Mouse (Mus musculus) heart, postnatal 36 days (tissue): ENCODE results near the gene Gm20388. TPM values are rescaled to one million over a fixed set of nuclear protein-coding genes. Genes with fewer than 3 reads are reported as not detected.
A peak's percentile ranks its signal among the peaks of the same experiment; 100 is the strongest.

Experiments used
- DNase-seq, 2 experiments: peaks; one replicate each; pipeline ENCODE4 v3.0.0; 2021 to 2022
- intact Hi-C: fragments of 180-260 bp; cut with DNase I; formaldehyde crosslinking; loops from one replicate; pipeline ENCODE4 v1.15.1; 2025
- total RNA-seq, 2 experiments: library from RNA; stranded (reverse); gene quantifications; 2 replicates each; pipeline ENCODE4 v1.2.3; 2021

Gene Gm20388
- total RNA-seq, 2 experiments from 2014 or later = 3.5 to 4.9 TPM

DNA sequence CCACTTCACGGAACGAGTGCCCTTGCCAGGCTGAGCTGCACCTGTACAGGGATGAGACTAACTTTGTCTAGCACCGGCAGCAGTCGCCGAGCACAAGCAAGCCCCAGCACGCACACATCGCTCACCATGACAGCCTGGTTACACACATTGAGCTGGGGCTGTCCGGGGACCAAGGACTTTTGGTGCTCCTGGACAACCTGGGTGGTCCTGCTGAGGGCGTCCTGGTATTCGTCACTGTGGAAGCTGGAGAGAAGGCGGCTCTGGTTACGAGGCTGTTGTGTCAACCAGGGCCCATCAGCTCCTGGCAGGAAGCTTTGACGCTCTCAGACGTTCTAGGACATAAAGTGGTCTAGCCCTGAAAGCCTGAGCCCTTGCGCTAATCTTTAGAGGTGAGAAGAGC is 2670.3 kb downstream of the Gm20388 start:
- DNase-seq = no peak

DNA sequence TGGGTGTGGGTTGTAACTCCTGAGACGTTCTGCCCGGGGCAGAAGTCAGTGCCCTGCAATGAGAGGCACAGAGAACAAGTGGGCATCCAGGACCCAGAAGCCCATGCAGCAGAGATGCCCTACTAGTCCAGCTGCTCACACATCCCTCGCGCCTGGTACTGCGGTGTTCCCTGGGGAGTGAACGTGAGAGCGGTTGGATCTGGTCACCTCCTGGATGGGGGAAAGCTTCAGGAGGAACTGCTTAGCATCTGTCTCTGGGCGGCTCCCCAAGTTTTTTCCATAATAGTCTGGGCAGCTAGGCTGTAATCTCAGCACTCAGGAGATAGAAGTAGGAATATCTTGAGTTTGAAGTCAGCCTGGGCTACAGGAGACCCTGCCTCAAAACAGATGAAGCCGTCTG is 2674.3 kb downstream of the Gm20388 start:
- intact Hi-C loops = no loop called here
- no peak for DNase-seq

More for the DNA sequence above, 2670.3 kb downstream of the Gm20388 start:
- intact Hi-C loops = no loop called here

DNA sequence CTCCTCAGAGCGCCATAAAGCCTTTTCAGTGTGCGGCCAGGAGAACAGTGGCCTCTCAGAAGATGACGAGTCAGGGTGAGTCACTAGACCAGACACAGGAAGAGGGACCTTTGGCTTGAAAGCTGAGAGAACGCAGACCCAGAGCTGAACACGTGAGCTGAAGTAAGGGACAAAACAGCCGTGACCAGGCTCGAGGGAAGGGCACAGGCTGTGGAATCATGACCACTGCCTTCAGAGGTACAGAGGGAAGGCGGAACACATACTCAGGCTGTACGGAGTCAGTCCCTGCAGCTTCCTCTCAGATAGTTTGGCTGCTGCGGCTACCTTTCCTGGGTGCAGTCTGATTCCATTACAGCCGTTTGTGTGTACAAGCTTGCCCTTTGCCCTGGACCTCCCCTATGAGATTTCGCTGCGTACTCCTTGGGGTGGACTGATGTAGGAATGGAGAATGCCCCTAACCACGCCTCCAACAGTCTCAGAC is 2674.8 kb downstream of the Gm20388 start:
- intact Hi-C loops = no loop called here
- DNase-seq = no peak

DNA sequence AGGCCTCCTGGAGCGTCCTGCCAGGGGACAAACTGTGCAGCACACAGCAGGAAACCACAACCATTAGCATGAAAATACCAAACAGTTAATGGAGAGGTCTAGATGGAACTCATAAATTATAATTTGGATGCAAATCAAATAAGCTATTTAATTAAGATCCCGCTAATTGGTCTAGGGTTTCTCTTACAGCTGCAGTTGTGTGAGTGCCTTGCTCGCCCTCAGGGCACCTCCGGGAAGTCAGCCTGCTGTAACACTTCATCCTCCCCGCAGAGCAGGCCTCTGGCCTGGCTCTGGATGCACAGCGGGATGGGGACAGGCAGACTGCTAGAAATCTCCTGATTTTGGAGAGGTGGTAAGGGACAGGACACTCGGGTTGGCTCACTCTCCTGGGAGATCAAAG is 2675.5 kb downstream of the Gm20388 start:
- intact Hi-C loops = no loop called here
- no peak for DNase-seq

DNA sequence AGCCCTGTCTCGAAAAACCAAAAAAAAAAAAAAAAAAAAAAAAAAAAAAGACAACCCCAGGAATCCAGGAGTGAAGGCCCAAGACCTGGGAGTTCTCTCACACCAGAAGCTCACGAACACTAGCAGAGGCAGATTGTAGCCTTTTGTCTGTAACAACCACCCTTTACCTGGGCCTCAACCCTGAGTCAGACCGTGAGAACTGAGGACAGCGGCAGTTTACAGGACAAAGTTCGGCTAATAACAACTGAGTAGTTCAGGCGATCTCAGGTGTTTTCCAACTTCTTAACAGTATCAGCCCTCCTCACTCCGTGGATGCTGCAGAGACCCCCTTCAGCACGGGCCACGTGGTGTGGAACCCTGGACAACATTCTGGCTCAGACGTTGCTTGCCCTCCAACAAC is 2676.1 kb downstream of the Gm20388 start:
- intact Hi-C loops = no loop called here
- DNase-seq = no peak

GRCm38 (mm10) chr8:122593240-122593639 is 2682.6 kb downstream of the Gm20388 start:
- no peak for DNase-seq
- intact Hi-C loops = no loop called here

GRCm38 (mm10) chr8:122593783-122594507 is 2683.3 kb downstream of the Gm20388 start:
- no peak for DNase-seq
- intact Hi-C loops = no loop called here

DNA sequence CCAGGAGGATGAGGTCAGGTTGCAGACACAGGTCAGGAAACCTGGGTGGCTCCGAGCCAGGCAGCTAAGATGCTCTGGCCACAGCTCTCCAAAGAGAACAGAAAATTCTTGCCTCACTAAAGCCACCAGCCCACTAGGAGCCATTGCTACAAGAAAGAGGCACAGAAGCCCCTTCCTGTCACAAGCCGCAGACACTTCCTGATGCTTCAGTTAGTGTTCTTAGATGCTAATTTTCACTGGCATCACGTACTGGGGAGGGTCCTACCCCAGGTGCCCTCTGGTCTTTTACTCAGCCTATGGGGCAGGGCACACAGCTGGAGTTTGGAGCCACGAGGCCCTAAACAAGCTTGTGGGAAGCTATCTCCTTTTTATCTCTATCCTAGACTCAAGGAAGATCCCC is 2685.4 kb downstream of the Gm20388 start:
- intact Hi-C loops = no loop called here

DNA sequence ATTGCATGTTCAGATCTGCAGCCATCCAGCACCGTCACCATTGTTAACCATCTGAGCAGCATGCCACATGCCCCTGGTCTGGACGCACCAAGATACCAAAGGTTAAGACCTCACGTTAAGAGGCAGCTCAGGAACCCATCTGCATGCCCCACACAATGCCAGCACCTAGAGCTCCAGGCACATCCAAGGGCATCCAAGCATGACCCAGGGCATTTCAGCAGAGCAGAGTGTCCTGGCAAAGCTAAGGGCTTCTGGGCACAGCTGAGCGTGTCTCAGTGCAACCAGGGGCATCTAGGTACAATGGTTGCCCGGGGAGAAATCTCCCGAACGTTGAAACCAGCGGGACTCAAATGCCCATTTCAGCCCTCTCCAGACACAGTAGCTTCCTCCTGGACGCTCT is 2690.0 kb downstream of the Gm20388 start:
- intact Hi-C loops = no loop called here
- DNase-seq = no peak

More for the DNA sequence above, 2685.4 kb downstream of the Gm20388 start:
- DNase-seq = no peak

- no peak for DNase-seq
- intact Hi-C loops = no loop called here
Measured at GRCm38 (mm10) chr8:122604640-122605039, 2694.0 kb downstream of the Gm20388 start.

DNA sequence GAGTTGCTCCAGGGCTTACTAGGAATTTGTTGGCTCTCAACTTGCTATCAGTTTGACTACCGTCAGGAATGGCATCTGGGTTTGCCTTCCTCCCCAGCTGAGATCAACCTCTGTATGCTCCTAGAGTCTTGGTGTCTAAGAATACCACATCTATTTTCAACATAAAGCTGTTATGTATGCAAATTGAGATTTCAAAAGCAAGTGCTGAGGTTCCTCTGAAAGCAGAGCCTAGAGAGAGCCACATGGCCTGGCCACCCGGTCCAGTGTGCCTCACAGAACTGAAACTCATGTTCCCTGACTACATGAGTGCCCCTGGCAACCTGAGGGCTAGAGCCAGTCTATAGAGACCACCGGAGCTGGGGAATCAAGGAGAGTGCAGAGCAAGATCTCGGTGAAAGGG is 2694.7 kb downstream of the Gm20388 start:
- DNase-seq = no peak
- intact Hi-C loops = no loop called here

DNA sequence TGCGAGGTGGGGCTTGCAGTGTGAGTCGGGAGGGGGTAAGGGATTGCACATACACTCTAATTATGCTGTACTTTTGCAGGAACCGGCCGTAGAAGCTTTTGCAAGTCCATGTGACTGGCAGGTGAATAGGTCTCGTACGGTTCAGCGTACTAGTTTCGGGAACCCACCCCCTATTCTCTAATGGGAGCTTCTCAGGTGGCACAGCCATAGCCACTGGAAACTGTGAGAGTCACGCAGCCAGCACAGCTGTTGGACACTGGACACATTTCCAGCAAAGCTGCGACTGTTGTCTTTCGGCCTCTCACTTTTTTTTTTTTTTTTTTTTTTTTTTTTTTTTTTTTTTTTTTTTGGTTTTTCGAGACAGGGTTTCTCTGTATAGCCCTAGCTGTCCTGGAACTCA is 2696.2 kb downstream of the Gm20388 start:
- intact Hi-C loops = no loop called here
- no peak for DNase-seq

GRCm38 (mm10) chr8:122610209-122610608 is 2699.6 kb downstream of the Gm20388 start:
- DNase-seq = no peak
- intact Hi-C loops = loop anchor here (2.0 kb wide), 1 partner anchor 35 kb away; no protein-coding TSS in a partner anchor

DNA sequence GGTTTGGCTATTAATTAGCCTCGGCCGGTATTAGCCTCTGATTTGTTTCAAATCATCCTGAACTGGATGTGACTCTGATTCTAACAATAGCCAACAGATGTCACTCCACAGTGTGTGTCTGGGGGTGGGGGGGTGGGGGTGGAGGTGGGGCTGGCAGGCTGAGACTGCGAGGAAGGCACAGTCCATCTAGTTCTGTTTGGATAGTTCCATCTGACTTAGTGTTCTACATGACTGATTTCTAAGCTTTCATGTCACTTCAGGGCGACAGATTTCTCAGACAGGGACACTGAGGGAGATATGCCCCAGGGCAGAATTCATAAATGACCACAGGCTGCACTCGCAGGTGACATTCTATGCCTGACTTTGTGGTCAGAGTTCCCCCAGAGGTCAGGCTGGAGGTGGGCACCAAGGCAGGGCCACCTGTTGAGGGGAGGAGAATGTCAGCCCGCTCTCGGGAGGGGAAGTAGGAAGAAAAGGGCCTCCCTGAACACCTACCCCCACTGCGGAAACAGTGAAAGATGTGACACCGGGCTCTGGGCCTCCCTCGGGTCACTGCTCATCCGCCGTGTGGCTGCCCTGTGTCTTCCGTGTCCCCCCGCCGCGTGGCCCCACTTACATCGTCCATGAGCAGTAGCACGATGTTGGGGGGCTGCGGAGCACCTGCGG is 2700.1 kb downstream of the Gm20388 start:
- intact Hi-C loops = loop anchor here (2.0 kb wide), 1 partner anchor 36 kb away; no protein-coding TSS in a partner anchor
- DNase-seq = no peak

GRCm38 (mm10) chr8:122611295-122612133 is 2700.9 kb downstream of the Gm20388 start, which contains the start of the genes Galns and Trappc2l:
Gene Galns (minus strand): TSS chr8:122611463.
Gene Trappc2l (plus strand): TSS chr8:122611640.
- intact Hi-C loops = loop anchor here (2.0 kb wide), 1 partner anchor 37 kb away; no protein-coding TSS in a partner anchor
- DNase-seq = peak; percentile 94 to 96

- no peak for DNase-seq
- intact Hi-C loops = loop anchor here (2.0 kb wide), 1 partner anchor 116 kb away; no protein-coding TSS in a partner anchor
Measured at GRCm38 (mm10) chr8:122616181-122616905, 2705.7 kb downstream of the Gm20388 start.

- intact Hi-C loops = loop anchor here (1.0 to 2.0 kb wide), 3 partner anchors 61 to 212 kb away; no protein-coding TSS in a partner anchor
- peak; percentile 87 to 91 for DNase-seq
Measured at GRCm38 (mm10) chr8:122617947-122618546, 2707.4 kb downstream of the Gm20388 start.

DNA sequence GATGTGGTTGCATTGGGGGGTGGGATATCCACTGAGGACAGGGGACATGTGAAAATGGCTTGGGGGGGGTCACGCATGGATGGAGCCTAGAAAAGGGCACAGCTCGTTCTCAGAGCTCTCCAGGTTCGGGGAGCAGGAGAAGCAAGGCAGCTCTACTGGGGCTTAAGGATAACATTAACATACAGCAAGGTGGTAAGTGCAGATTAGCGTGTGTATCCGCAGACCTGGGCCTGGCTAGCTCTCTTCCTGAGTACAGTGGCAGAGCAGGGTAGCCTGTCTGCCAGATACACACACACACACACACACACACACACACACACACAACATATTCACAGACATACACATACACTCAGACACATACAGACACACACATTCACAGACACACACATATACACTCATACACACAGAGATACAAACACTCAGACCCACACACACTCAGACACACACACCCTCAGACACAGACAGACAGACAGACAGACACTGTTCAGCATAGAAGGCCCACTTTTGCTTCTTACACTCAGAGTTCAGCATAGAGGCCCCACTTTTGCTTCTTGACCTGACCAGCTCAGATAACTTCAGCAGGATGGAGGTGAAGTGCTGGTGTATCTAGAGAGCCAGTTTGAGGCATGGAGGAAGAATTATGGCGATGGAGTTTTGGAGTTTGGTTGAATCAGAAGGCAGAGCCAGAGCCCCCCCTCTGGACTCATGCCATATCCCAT is 2708.2 kb downstream of the Gm20388 start:
- no peak for DNase-seq
- intact Hi-C loops = loop anchor here (1.0 to 2.0 kb wide), 2 partner anchors 60 to 211 kb away; no protein-coding TSS in a partner anchor

DNA sequence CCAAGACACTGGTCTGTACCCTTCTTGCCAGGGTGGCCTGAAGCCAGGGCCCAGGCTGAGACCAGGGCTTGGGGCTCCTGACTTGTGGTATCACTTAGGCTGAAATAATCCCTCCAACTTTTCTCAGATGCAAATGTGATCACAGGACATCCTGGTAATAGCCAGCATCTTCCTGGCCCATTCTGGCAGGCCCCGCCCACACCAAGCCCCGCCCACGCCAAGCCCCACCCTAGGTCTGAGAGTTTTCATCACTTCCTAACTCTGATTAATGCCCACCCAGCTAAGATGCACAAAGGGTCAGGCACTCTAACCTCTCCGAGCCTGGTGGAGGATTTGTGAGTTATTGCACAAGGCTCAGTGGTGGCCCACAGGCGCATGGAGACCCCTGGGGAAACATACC is 2709.8 kb downstream of the Gm20388 start:
- intact Hi-C loops = no loop called here
- DNase-seq = no peak
